Mouse (Mus musculus): Measurements from ENCODE around the gene Ndufv3. TPM values are rescaled to one million over a fixed set of nuclear protein-coding genes. Genes with fewer than 3 reads are reported as not detected.

Ndufv3 gene
- polyA plus RNA-seq, 1 experiment: 446 TPM

- 55% methylated on average over 4 of the region's 4 CpGs for WGBS
- no peak overlapping the region for H3K4me3 ChIP-seq (replicated peaks; ENCODE audit: insufficient read depth, low read depth, low read length)
- no peak overlapping the region for H3K27ac ChIP-seq (ENCODE audit: insufficient read depth, low read length)
- H3K4me1 ChIP-seq (ENCODE audit: control insufficient read depth, insufficient read depth, low read length): no peaks in the 10 kb centered on the region
- no peaks in the 10 kb centered on the region for H3K27me3 ChIP-seq (ENCODE audit: control insufficient read depth, insufficient read depth, low read length)
- TF ChIP-seq CTCF (IDR thresholded peaks at IDR 0.05; ENCODE audit: borderline replicate concordance, insufficient read depth, low read depth, low read length): no peak
- TF ChIP-seq POLR2A (IDR thresholded peaks at IDR 0.05; ENCODE audit: borderline replicate concordance, insufficient read depth, low read length): no peak
- no peak for DNase-seq
These were observed 15.4 kb downstream of the Ndufv3 start for GRCm38 (mm10) chr17:31535358-31535757.

- H3K27ac ChIP-seq (ENCODE audit: insufficient read depth, low read length): no peak overlapping the region
- no peak overlapping the region for H3K4me3 ChIP-seq (replicated peaks; ENCODE audit: insufficient read depth, low read depth, low read length)
- peak; percentile 20 to 37 for DNase-seq
- TF ChIP-seq CTCF (IDR thresholded peaks at IDR 0.05; ENCODE audit: borderline replicate concordance, insufficient read depth, low read depth, low read length): no peak
- TF ChIP-seq POLR2A (IDR thresholded peaks at IDR 0.05; ENCODE audit: borderline replicate concordance, insufficient read depth, low read length): no peak
- WGBS: 6% methylated on average over 8 of the region's 8 CpGs
- no peaks in the 10 kb centered on the region for H3K4me1 ChIP-seq (ENCODE audit: control insufficient read depth, insufficient read depth, low read length)
- no peaks in the 10 kb centered on the region for H3K27me3 ChIP-seq (ENCODE audit: control insufficient read depth, insufficient read depth, low read length)
These were observed 16.1 kb downstream of the Ndufv3 start for GRCm38 (mm10) chr17:31535871-31536629.

GRCm38 (mm10) chr17:31540101-31540500 is 20.2 kb downstream of the Ndufv3 start:
- Histone ChIP-seq H3K27ac (ENCODE audit: insufficient read depth, low read length) (no peak overlapping the region), H3K27me3 (ENCODE audit: control insufficient read depth, insufficient read depth, low read length) (no peaks in the 10 kb centered on the region), H3K4me1 (ENCODE audit: control insufficient read depth, insufficient read depth, low read length) (no peaks in the 10 kb centered on the region), H3K4me3 (replicated peaks; ENCODE audit: insufficient read depth, low read depth, low read length) (no peak overlapping the region)
- 60% methylated on average over 3 of the region's 3 CpGs for WGBS
- DNase-seq: no peak
- TF ChIP-seq CTCF (IDR thresholded peaks at IDR 0.05; ENCODE audit: borderline replicate concordance, insufficient read depth, low read depth, low read length) (no peak), POLR2A (IDR thresholded peaks at IDR 0.05; ENCODE audit: borderline replicate concordance, insufficient read depth, low read length) (no peak)

GRCm38 (mm10) chr17:31540809-31541459 is 21.0 kb downstream of the Ndufv3 start:
- no peak overlapping the region for H3K27ac ChIP-seq (ENCODE audit: insufficient read depth, low read length)
- H3K27me3 ChIP-seq (ENCODE audit: control insufficient read depth, insufficient read depth, low read length): no peaks in the 10 kb centered on the region
- WGBS: 73% methylated on average over 4 of the region's 4 CpGs
- no peak overlapping the region for H3K4me3 ChIP-seq (replicated peaks; ENCODE audit: insufficient read depth, low read depth, low read length)
- TF ChIP-seq CTCF (IDR thresholded peaks at IDR 0.05; ENCODE audit: borderline replicate concordance, insufficient read depth, low read depth, low read length) (no peak), POLR2A (IDR thresholded peaks at IDR 0.05; ENCODE audit: borderline replicate concordance, insufficient read depth, low read length) (no peak)
- DNase-seq: no peak
- H3K4me1 ChIP-seq (ENCODE audit: control insufficient read depth, insufficient read depth, low read length): no peaks in the 10 kb centered on the region

- Histone ChIP-seq H3K27me3 (ENCODE audit: control insufficient read depth, insufficient read depth, low read length) (no peaks in the 10 kb centered on the region), H3K27ac (ENCODE audit: insufficient read depth, low read length) (no peak overlapping the region), H3K4me1 (ENCODE audit: control insufficient read depth, insufficient read depth, low read length) (no peaks in the 10 kb centered on the region), H3K4me3 (replicated peaks; ENCODE audit: insufficient read depth, low read depth, low read length) (no peak overlapping the region)
- no peak for DNase-seq
- WGBS: 61% methylated on average over 6 of the region's 6 CpGs
- TF ChIP-seq POLR2A (IDR thresholded peaks at IDR 0.05; ENCODE audit: borderline replicate concordance, insufficient read depth, low read length) (no peak), CTCF (IDR thresholded peaks at IDR 0.05; ENCODE audit: borderline replicate concordance, insufficient read depth, low read depth, low read length) (no peak)
These were observed 21.5 kb downstream of the Ndufv3 start for GRCm38 (mm10) chr17:31541460-31541831.

- no peaks in the 10 kb centered on the region for H3K27me3 ChIP-seq (ENCODE audit: control insufficient read depth, insufficient read depth, low read length)
- no peak for DNase-seq
- WGBS: 50% methylated on average over 6 of the region's 6 CpGs
- TF ChIP-seq POLR2A (IDR thresholded peaks at IDR 0.05; ENCODE audit: borderline replicate concordance, insufficient read depth, low read length) (no peak), CTCF (IDR thresholded peaks at IDR 0.05; ENCODE audit: borderline replicate concordance, insufficient read depth, low read depth, low read length) (no peak)
- H3K27ac ChIP-seq (ENCODE audit: insufficient read depth, low read length): no peak overlapping the region
- no peaks in the 10 kb centered on the region for H3K4me1 ChIP-seq (ENCODE audit: control insufficient read depth, insufficient read depth, low read length)
- no peak overlapping the region for H3K4me3 ChIP-seq (replicated peaks; ENCODE audit: insufficient read depth, low read depth, low read length)
These were observed 23.7 kb downstream of the Ndufv3 start for GRCm38 (mm10) chr17:31543574-31543973.

GRCm38 (mm10) chr17:31546444-31547196 is 26.7 kb downstream of the Ndufv3 start:
- H3K4me1 ChIP-seq (ENCODE audit: control insufficient read depth, insufficient read depth, low read length): no peaks in the 10 kb centered on the region
- WGBS: 85% methylated on average over 9 of the region's 9 CpGs
- H3K4me3 ChIP-seq (replicated peaks; ENCODE audit: insufficient read depth, low read depth, low read length): no peak overlapping the region
- no peak overlapping the region for H3K27ac ChIP-seq (ENCODE audit: insufficient read depth, low read length)
- H3K27me3 ChIP-seq (ENCODE audit: control insufficient read depth, insufficient read depth, low read length): no peaks in the 10 kb centered on the region
- no peak for DNase-seq
- TF ChIP-seq CTCF (IDR thresholded peaks at IDR 0.05; ENCODE audit: borderline replicate concordance, insufficient read depth, low read depth, low read length): no peak
- no peak for TF ChIP-seq POLR2A (IDR thresholded peaks at IDR 0.05; ENCODE audit: borderline replicate concordance, insufficient read depth, low read length)

Data from cerebellum, adult 2 months (tissue).